Mouse (Mus musculus) limb, embryonic 15.5 days (tissue): ENCODE measurements around the gene Atp8b4. TPM values are rescaled to one million over a fixed set of nuclear protein-coding genes. Genes with fewer than 3 reads are reported as not detected.

Experiments used
- ATAC-seq: fragments of 200-750 bp; cut with Nextera tagmentation; 2 replicates; pipeline ENCODE4 v1.8.0; 2017; ENCODE audit warnings: low read depth, moderate TSS enrichment; ENCODE audit not compliant: insufficient number of reproducible peaks, low FRiP score, low TSS enrichment
- H3K27ac ChIP-seq: fragments of 300-500 bp; sonication (generic); 2 replicates; pipeline ENCODE4 v1.5.1; 2015; ENCODE audit warnings: moderate library complexity, mild to moderate bottlenecking, inconsistent platforms
- H3K27me3 ChIP-seq: fragments of 300-500 bp; sonication (generic); 2 replicates; pipeline ENCODE4 v1.6.1; 2015; ENCODE audit warnings: inconsistent platforms
- H3K36me3 ChIP-seq: fragments of 300-500 bp; sonication (generic); 2 replicates; pipeline ENCODE4 v1.6.1; 2015; ENCODE audit warnings: inconsistent platforms
- H3K4me1 ChIP-seq: fragments of 300-500 bp; sonication (generic); 2 replicates; pipeline ENCODE4 v1.6.1; 2015; ENCODE audit warnings: inconsistent platforms
- H3K4me2 ChIP-seq: fragments of 300-500 bp; sonication (generic); 2 replicates; pipeline ENCODE4 v1.6.1; 2015; ENCODE audit warnings: mild to moderate bottlenecking, inconsistent platforms
- H3K4me3 ChIP-seq: fragments of 300-500 bp; sonication (generic); 2 replicates; pipeline ENCODE4 v1.5.1; 2015; ENCODE audit warnings: mild to moderate bottlenecking, inconsistent platforms
- H3K9ac ChIP-seq: fragments of 300-500 bp; sonication (generic); 2 replicates; pipeline ENCODE4 v1.6.1; 2015; ENCODE audit warnings: inconsistent platforms
- H3K9me3 ChIP-seq: fragments of 300-500 bp; sonication (generic); 2 replicates; pipeline ENCODE4 v1.6.1; 2016; ENCODE audit warnings: inconsistent platforms
- WGBS: fragments of 180-500 bp; shearing (Covaris S2); methylation state at CpG from one replicate; pipeline ENCODE4 v1.1.7; 2015; 5-methylcytosine and 5-hydroxymethylcytosine counted together
- polyA plus RNA-seq: library from polyadenylated mRNA; unstranded; fragments of >200 nt; fragmentation: Nextera tagmentation; extraction: Ambion mirVana; gene quantifications from 2 replicates; pipeline ENCODE4 v1.2.1, GENCODE M21; 2015

Atp8b4 gene
- polyA plus RNA-seq, 1 experiment from 2014 or later = 0.77 TPM

GRCm38 (mm10) chr2:126520828-126521227 lies 20.4 kb upstream of the Atp8b4 start:
- H3K27me3 ChIP-seq = no peaks in the 10 kb centered on the region
- H3K4me3 ChIP-seq = no peak overlapping the region
- no peaks in the 10 kb centered on the region for H3K4me1 ChIP-seq
- H3K9me3 ChIP-seq = no peaks in the 10 kb centered on the region
- H3K27ac ChIP-seq = no peak overlapping the region
- 10% methylated on average over 7 of the region's 7 CpGs for WGBS
- ATAC-seq = no peak
- H3K9ac ChIP-seq = no peak overlapping the region
- H3K36me3 ChIP-seq = no peaks in the 10 kb centered on the region
- H3K4me2 ChIP-seq = no peak overlapping the region

- Histone ChIP-seq H3K9ac (no peak overlapping the region), H3K36me3 (no peaks in the 10 kb centered on the region), H3K4me2 (no peak overlapping the region), H3K9me3 (no peaks in the 10 kb centered on the region), H3K27ac (no peak overlapping the region), H3K4me3 (no peak overlapping the region), H3K4me1 (no peaks in the 10 kb centered on the region), H3K27me3 (no peaks in the 10 kb centered on the region)
- WGBS = 60% methylated on average over 11 of the region's 11 CpGs
- ATAC-seq = no peak
Observed at GRCm38 (mm10) chr2:126519872-126520581, 19.6 kb upstream of the Atp8b4 start.

- Histone ChIP-seq H3K27ac (no peak overlapping the region), H3K4me2 (no peak overlapping the region), H3K9ac (no peak overlapping the region), H3K9me3 (no peaks in the 10 kb centered on the region), H3K4me1 (no peaks in the 10 kb centered on the region), H3K27me3 (no peaks in the 10 kb centered on the region), H3K4me3 (no peak overlapping the region), H3K36me3 (no peaks in the 10 kb centered on the region)
- ATAC-seq = no peak
- WGBS = 82% methylated on average over 6 of the region's 6 CpGs
Observed at GRCm38 (mm10) chr2:126515069-126515826, 14.8 kb upstream of the Atp8b4 start.

- ATAC-seq = no peak
- Histone ChIP-seq H3K36me3 (no peaks in the 10 kb centered on the region), H3K4me2 (no peak overlapping the region), H3K27me3 (no peaks in the 10 kb centered on the region), H3K9ac (no peak overlapping the region), H3K4me3 (no peak overlapping the region), H3K27ac (no peak overlapping the region), H3K9me3 (no peaks in the 10 kb centered on the region), H3K4me1 (peaks cover 4% of the 10 kb centered on the region; the same call in 1 of the 2 replicates)
- WGBS = 50% methylated on average over 1 of the region's 1 CpGs
Observed at GRCm38 (mm10) chr2:126508228-126508627, 7.8 kb upstream of the Atp8b4 start.

DNA sequence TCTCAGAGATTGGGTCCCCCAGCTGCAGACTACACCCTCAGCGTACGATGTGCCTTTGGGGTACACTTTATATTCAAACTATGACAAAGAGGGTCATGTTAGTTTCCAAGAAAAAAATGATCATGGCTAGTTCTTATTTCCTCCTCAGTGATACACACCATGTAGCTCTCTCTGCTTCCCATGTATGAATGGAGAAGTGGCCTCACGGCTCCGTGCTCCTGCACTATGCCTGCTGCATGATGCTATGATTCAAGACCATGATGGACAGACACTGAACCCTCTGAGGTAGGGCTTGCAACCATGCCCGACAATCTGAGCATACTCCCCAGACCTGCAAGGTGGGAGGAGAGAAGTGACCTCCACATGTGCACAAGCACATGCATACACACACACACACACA lies 7.0 kb upstream of the Atp8b4 start:
- no peak overlapping the region for H3K4me3 ChIP-seq
- peaks cover 4% of the 10 kb centered on the region; the same call in 1 of the 2 replicates for H3K4me1 ChIP-seq
- H3K9me3 ChIP-seq = no peaks in the 10 kb centered on the region
- no peak overlapping the region for H3K4me2 ChIP-seq
- WGBS = 90% methylated on average over 5 of the region's 5 CpGs
- no peaks in the 10 kb centered on the region for H3K27me3 ChIP-seq
- no peak for ATAC-seq
- H3K27ac ChIP-seq = no peak overlapping the region
- H3K9ac ChIP-seq = no peak overlapping the region
- H3K36me3 ChIP-seq = no peaks in the 10 kb centered on the region

DNA sequence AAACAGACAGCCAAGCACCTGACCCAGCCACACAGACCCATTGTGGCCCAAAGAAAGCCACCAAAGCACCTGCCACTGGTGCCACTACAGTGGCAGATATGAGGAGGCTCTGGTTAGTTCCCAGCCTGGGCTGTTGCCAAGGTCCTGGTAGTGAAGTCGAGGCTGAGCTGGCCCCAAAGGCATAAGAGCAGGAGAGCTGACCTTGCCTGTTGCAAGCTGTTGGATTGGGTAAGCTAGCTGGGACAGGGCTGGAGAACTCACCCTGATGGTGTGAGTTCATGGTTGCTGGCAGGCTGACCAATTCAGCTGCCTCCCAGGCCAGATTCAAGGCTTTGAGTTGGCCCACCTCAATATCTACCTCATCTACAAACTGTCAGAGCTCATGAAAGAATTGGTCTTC lies 4.7 kb upstream of the Atp8b4 start:
- Histone ChIP-seq H3K4me3 (no peak overlapping the region), H3K4me1 (peaks cover 4% of the 10 kb centered on the region; the same call in 1 of the 2 replicates), H3K4me2 (no peak overlapping the region), H3K9ac (no peak overlapping the region), H3K36me3 (no peaks in the 10 kb centered on the region), H3K27me3 (no peaks in the 10 kb centered on the region), H3K9me3 (no peaks in the 10 kb centered on the region), H3K27ac (peak overlapping the region; percentile 68)
- WGBS = 59% methylated on average over 1 of the region's 1 CpGs
- 0 out of 2 replicates have a peak, but pooled peaks have one; percentile 24 for ATAC-seq

DNA sequence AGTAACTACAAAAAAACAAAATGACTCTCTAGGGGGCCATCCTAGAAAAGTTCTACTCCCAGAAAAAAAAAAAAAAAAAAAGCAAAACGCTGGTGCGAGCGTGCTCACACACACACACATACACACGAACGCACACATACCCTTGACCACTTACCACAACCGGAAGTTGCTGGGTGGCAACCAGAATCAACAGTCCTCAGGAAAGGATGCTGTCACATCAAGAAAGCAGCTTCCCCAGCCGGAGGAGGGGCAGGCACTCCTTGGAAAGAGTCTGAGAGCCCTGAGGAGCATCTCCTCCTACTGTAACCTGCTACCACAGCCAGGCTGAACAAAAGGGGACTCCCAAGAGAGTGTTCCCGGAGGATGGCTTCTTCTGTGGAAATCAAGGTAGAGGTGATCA lies 744 bp downstream of the Atp8b4 start:
- no peaks in the 10 kb centered on the region for H3K36me3 ChIP-seq
- H3K9ac ChIP-seq = no peak overlapping the region
- no peaks in the 10 kb centered on the region for H3K27me3 ChIP-seq
- no peaks in the 10 kb centered on the region for H3K9me3 ChIP-seq
- no peak overlapping the region for H3K27ac ChIP-seq
- H3K4me2 ChIP-seq = no peak overlapping the region
- ATAC-seq = no peak
- no peak overlapping the region for H3K4me3 ChIP-seq
- WGBS = 73% methylated on average over 8 of the region's 8 CpGs
- H3K4me1 ChIP-seq = peaks cover 3% of the 10 kb centered on the region; the same call in 1 of the 2 replicates

- Histone ChIP-seq H3K9ac (no peak overlapping the region), H3K4me1 (peaks cover 3% of the 10 kb centered on the region; the same call in 1 of the 2 replicates), H3K27me3 (no peaks in the 10 kb centered on the region), H3K27ac (no peak overlapping the region), H3K36me3 (no peaks in the 10 kb centered on the region), H3K4me2 (no peak overlapping the region), H3K4me3 (no peak overlapping the region), H3K9me3 (no peaks in the 10 kb centered on the region)
- 66% methylated on average over 11 of the region's 11 CpGs for WGBS
- ATAC-seq = no peak
Observed at GRCm38 (mm10) chr2:126498761-126499452, 1.6 kb downstream of the Atp8b4 start.

- H3K9me3 ChIP-seq = no peaks in the 10 kb centered on the region
- no peaks in the 10 kb centered on the region for H3K36me3 ChIP-seq
- H3K4me2 ChIP-seq = no peak overlapping the region
- no peak overlapping the region for H3K27ac ChIP-seq
- H3K27me3 ChIP-seq = no peaks in the 10 kb centered on the region
- H3K4me1 ChIP-seq = peaks cover 3% of the 10 kb centered on the region; the same call in 1 of the 2 replicates
- H3K4me3 ChIP-seq = no peak overlapping the region
- no peak for ATAC-seq
- H3K9ac ChIP-seq = no peak overlapping the region
- WGBS = 82% methylated on average over 9 of the region's 9 CpGs
Observed at GRCm38 (mm10) chr2:126496838-126497237, 3.6 kb downstream of the Atp8b4 start.

- H3K9me3 ChIP-seq = no peaks in the 10 kb centered on the region
- H3K27me3 ChIP-seq = no peaks in the 10 kb centered on the region
- H3K4me3 ChIP-seq = no peak overlapping the region
- peaks cover 3% of the 10 kb centered on the region; the same call in 1 of the 2 replicates for H3K4me1 ChIP-seq
- WGBS = 82% methylated on average over 14 of the region's 14 CpGs
- no peak overlapping the region for H3K9ac ChIP-seq
- H3K4me2 ChIP-seq = no peak overlapping the region
- H3K36me3 ChIP-seq = no peaks in the 10 kb centered on the region
- no peak for ATAC-seq
- H3K27ac ChIP-seq = no peak overlapping the region; the same call in 1 of the 2 replicates
Observed at GRCm38 (mm10) chr2:126495832-126496695, 4.4 kb downstream of the Atp8b4 start.

DNA sequence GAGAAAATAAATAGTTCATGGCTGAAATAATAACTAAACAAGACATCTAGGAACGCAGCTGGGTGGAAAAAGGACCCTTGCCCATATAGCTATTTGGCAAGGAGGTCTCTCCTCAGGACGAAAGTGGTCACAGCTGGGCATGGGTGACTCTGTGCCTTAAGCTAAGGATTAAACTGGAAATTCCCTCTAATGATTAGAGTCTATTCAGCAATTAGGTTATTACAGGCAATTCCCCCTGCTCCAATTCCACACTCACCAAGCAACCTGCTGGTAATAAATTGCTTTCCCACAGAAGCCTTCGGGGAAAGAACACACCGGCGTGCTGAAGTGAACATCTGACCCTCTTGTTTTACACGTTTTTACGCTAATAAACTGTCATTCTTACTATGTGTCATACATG lies 5.2 kb downstream of the Atp8b4 start:
- H3K9me3 ChIP-seq = no peaks in the 10 kb centered on the region
- H3K4me1 ChIP-seq = peaks cover 3% of the 10 kb centered on the region; the same call in 1 of the 2 replicates
- no peak for ATAC-seq

More for the DNA sequence above, 5.2 kb downstream of the Atp8b4 start:
- 42% methylated on average over 7 of the region's 7 CpGs for WGBS
- no peak overlapping the region for H3K9ac ChIP-seq
- no peaks in the 10 kb centered on the region for H3K36me3 ChIP-seq
- H3K27ac ChIP-seq = no peak overlapping the region
- H3K27me3 ChIP-seq = no peaks in the 10 kb centered on the region
- H3K4me2 ChIP-seq = no peak overlapping the region
- no peak overlapping the region for H3K4me3 ChIP-seq
